Mouse (Mus musculus) embryonic facial prominence, embryonic 11.5 days (tissue): Measurements from ENCODE around the gene Camta1. TPM values are rescaled to one million over a fixed set of nuclear protein-coding genes. Genes with fewer than 3 reads are reported as not detected.

Experiments
- ATAC-seq: fragments of 200-750 bp; cut with Nextera tagmentation; replicated peaks from 2 replicates; pipeline ENCODE4 v1.8.0; 2017; ENCODE audit warnings: low read depth; ENCODE audit not compliant: insufficient number of reproducible peaks, low FRiP score, low TSS enrichment
- DNase-seq: peaks from one replicate; pipeline ENCODE4 v3.0.0-alpha.2; 2015; ENCODE audit warnings: low spot score
- H3K27ac ChIP-seq: fragments of 300-500 bp; sonication (generic); replicated peaks from 2 replicates; pipeline ENCODE4 v1.5.1; 2014; ENCODE audit warnings: mild to moderate bottlenecking, low read depth, low read length, control low read depth
- H3K27me3 ChIP-seq: fragments of 300-500 bp; sonication (generic); 2 replicates; pipeline ENCODE4 v1.6.1; 2014; ENCODE audit warnings: mild to moderate bottlenecking, low read length, moderate library complexity, mixed read lengths; ENCODE audit not compliant: control insufficient read depth, insufficient read depth
- H3K36me3 ChIP-seq: fragments of 300-500 bp; sonication (generic); replicated peaks from 2 replicates; pipeline ENCODE4 v1.6.1; 2014; ENCODE audit warnings: low read depth, mild to moderate bottlenecking, low read length, moderate library complexity, mixed read lengths; ENCODE audit not compliant: control insufficient read depth, insufficient read depth
- H3K4me1 ChIP-seq: fragments of 300-500 bp; sonication (generic); 2 replicates; pipeline ENCODE4 v1.6.1; 2014; ENCODE audit warnings: low read length, mixed read lengths; ENCODE audit not compliant: control insufficient read depth, insufficient read depth
- H3K4me2 ChIP-seq: fragments of 300-500 bp; sonication (generic); 2 replicates; pipeline ENCODE4 v1.6.1; 2014; ENCODE audit warnings: low read depth, mild to moderate bottlenecking, control low read depth, low read length, moderate library complexity
- H3K4me3 ChIP-seq: fragments of 300-500 bp; sonication (generic); 2 replicates; pipeline ENCODE4 v1.5.1; 2014; ENCODE audit warnings: low read depth, low read length, control low read depth
- H3K9ac ChIP-seq: fragments of 300-500 bp; sonication (generic); replicated peaks from 2 replicates; pipeline ENCODE4 v1.6.1; 2014; ENCODE audit warnings: mild to moderate bottlenecking, control low read depth, low read length
- H3K9me3 ChIP-seq: fragments of 300-500 bp; sonication (generic); replicated peaks from 2 replicates; pipeline ENCODE4 v1.6.1; 2016; ENCODE audit warnings: mild to moderate bottlenecking, low read length, inconsistent platforms, mixed read lengths; ENCODE audit not compliant: control insufficient read depth
- WGBS: fragments of 180-500 bp; shearing (Covaris S2); extraction: QIAGEN DNeasy Blood & Tissue Kit; methylation state at CpG from one replicate; pipeline ENCODE4 v1.1.7; 2014; 5-methylcytosine and 5-hydroxymethylcytosine counted together
- polyA plus RNA-seq: library from polyadenylated mRNA; unstranded; fragments of >200 nt; fragmentation: Nextera tagmentation; extraction: Ambion mirVana; gene quantifications from 2 replicates; pipeline ENCODE4 v1.2.1, GENCODE M21; 2014

Camta1 gene
- polyA plus RNA-seq, 1 experiment from 2014 or later, result 130 TPM

DNA sequence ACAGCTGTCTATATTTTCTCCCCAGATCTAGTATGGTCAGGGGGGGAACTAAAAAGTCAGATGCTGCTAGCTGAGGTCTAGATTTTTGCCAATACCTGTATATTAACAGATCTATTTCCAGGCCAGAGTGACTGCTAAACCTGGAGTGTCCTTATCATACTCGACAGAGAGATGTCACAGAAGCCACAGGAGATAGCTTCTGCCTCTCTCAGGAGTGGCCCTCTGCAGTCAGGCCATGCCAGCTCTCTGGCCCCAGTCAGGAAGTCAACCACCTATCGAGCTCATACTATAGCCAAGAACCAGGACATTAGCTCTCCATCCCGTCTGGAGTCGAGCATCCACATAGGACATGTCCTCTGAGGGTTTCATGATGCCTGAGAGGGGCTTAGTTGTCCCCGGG, 88.7 kb downstream of the Camta1 start:
- no peak overlapping the region for H3K9ac ChIP-seq
- no peaks in the 10 kb centered on the region for H3K9me3 ChIP-seq
- no peaks in the 10 kb centered on the region for H3K27me3 ChIP-seq
- no peak for DNase-seq
- no peak overlapping the region for H3K4me3 ChIP-seq
- H3K36me3 ChIP-seq, result no peaks in the 10 kb centered on the region
- H3K27ac ChIP-seq, result no peak overlapping the region
- H3K4me1 ChIP-seq, result no peaks in the 10 kb centered on the region
- ATAC-seq, result no peak
- 83% methylated on average over 5 of the region's 5 CpGs for WGBS
- H3K4me2 ChIP-seq, result no peak overlapping the region

DNA sequence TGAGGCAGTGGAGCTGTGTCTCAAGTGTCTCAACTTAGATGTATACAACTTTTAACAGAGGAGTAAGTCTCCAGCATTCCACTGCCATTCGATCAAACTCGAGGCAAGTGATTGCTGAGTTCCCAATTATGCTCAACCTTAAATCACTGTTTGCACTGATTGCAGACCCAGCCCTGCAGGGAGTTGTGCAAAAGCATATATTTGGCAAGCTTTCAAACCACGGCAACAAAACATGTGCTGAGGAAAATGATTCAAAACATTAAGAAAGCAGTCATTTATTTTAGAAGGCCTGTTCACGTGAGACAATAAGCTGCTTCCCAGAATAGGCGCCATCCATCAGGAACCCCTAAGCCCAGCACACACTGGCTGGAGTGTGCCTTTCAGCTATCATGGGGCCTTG, 91.0 kb downstream of the Camta1 start:
- no peaks in the 10 kb centered on the region for H3K27me3 ChIP-seq
- WGBS, result 88% methylated on average over 5 of the region's 5 CpGs
- DNase-seq, result no peak
- ATAC-seq, result no peak
- no peak overlapping the region for H3K4me3 ChIP-seq
- no peaks in the 10 kb centered on the region for H3K36me3 ChIP-seq
- no peak overlapping the region for H3K4me2 ChIP-seq
- no peaks in the 10 kb centered on the region for H3K4me1 ChIP-seq
- H3K27ac ChIP-seq, result no peak overlapping the region
- no peaks in the 10 kb centered on the region for H3K9me3 ChIP-seq
- H3K9ac ChIP-seq, result no peak overlapping the region

DNA sequence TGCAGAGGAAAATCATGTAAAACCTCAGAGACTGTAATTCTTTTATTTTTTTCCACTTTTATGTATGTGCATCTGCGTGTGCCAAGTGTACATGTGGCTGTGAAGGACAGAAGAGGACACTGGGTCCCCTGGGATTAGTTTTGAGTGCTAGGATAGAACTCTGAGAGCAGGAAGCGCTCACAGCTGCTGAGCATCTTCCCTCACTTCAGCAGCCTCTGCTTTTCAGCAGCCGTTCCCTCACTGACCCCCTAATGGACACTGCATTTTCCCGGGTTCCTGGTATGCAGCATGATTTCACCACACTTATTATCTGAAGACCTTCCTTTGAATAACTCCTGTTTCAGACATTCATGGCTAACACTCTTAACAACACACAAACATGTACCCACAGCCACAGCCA, 93.9 kb downstream of the Camta1 start:
- Histone ChIP-seq H3K9me3 (no peaks in the 10 kb centered on the region), H3K4me3 (no peak overlapping the region), H3K36me3 (no peaks in the 10 kb centered on the region), H3K4me1 (no peaks in the 10 kb centered on the region), H3K27me3 (no peaks in the 10 kb centered on the region), H3K27ac (no peak overlapping the region), H3K4me2 (no peak overlapping the region), H3K9ac (no peak overlapping the region)
- DNase-seq (no peak), ATAC-seq (no peak)
- WGBS, result 90% methylated on average over 4 of the region's 4 CpGs

DNA sequence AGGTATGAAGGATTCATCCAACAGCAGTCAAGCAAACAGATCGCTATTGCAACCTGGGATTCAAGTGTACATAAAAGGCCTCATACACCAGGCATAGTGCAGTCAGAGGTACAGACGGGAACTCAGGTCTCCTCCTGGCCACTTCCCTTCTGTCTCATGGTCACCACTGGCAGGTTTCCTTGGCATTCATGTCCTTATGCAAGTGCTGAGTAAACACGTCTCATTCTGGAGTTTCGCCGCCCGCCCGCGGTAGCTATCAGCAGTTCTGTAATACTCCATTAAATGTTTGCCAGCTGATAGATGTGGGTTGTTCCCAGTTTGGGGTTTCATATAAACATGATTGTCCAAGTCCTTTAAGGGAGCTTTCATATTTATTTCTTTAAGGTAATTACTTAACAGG, 94.3 kb downstream of the Camta1 start:
- Histone ChIP-seq H3K36me3 (no peaks in the 10 kb centered on the region), H3K9ac (no peak overlapping the region), H3K9me3 (no peaks in the 10 kb centered on the region), H3K4me3 (no peak overlapping the region), H3K4me1 (no peaks in the 10 kb centered on the region), H3K27me3 (no peaks in the 10 kb centered on the region), H3K27ac (no peak overlapping the region), H3K4me2 (no peak overlapping the region)
- DNase-seq (no peak), ATAC-seq (no peak)
- WGBS, result 96% methylated on average over 8 of the region's 8 CpGs

DNA sequence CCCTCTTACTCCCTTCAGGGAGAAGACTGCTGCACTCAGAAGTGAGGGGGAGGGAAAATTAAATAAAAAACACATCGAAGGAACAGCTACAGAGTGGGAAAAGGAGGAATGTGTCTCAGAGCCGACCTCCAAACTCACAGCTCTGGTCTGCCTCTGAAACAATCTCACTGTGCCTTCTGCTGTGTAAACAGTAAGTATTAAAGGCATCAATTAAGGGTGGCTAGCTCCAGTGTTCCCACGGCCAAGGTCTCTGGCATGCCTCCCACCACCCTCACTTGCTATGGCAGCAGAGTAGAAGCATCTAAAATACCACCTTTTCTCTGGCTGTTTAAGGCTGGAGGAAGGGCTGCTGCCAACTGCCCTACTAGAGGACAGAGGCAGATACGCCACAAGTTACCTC, 96.3 kb downstream of the Camta1 start:
- Histone ChIP-seq H3K36me3 (no peaks in the 10 kb centered on the region), H3K27ac (no peak overlapping the region), H3K27me3 (no peaks in the 10 kb centered on the region), H3K4me2 (no peak overlapping the region), H3K4me3 (no peak overlapping the region), H3K4me1 (no peaks in the 10 kb centered on the region), H3K9me3 (no peaks in the 10 kb centered on the region), H3K9ac (no peak overlapping the region)
- no peak for ATAC-seq
- 61% methylated on average over 4 of the region's 4 CpGs for WGBS
- DNase-seq, result no peak

DNA sequence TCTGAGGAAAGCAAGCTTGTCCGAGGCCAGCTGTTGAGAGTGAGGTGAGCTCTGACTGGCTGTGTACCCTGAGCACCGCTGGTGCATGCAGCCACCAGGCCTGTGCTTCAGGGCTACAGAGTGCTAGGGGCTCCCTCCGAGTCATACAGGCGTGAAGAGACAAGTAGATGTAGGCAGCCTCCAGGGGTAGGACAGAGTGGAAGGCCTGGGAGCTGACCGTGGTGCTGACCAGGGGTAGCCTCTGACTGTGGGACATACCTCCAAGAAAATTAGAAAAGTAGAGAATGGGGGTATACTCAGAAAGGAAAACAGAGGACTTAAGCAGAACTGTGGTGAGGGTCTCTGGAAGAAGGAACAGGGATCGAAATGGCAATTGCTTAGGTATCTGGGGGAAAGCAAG, 97.7 kb downstream of the Camta1 start:
- H3K9me3 ChIP-seq, result no peaks in the 10 kb centered on the region
- 39% methylated on average over 6 of the region's 6 CpGs for WGBS
- peak; percentile 81 for DNase-seq
- no peaks in the 10 kb centered on the region for H3K4me1 ChIP-seq
- no peaks in the 10 kb centered on the region for H3K27me3 ChIP-seq
- H3K27ac ChIP-seq, result no peak overlapping the region
- no peak overlapping the region for H3K9ac ChIP-seq
- H3K4me3 ChIP-seq, result no peak overlapping the region
- no peaks in the 10 kb centered on the region for H3K36me3 ChIP-seq
- H3K4me2 ChIP-seq, result no peak overlapping the region
- no peak for ATAC-seq

DNA sequence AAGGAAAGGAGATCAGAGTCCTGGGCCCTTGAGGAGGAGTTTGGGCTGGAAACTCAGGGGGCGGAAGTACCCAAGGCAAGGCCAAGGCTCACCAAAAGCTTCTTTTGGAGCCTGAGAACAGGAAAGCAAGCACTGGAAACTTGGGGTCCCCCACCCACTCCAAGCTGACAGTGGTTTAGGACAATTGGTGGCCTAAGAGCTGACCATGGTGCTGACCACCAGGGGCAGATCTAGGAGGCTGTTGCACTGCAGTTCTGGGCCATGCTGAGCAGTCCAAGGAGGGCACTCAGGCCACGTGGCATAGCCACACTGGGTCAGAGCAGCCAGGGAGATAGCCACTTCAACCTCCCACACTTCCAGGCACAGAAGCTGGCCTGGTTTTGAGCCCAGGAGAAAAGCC, 102.6 kb downstream of the Camta1 start:
- H3K27ac ChIP-seq, result no peak overlapping the region
- no peak overlapping the region for H3K9ac ChIP-seq
- no peak overlapping the region for H3K4me3 ChIP-seq
- H3K9me3 ChIP-seq, result no peaks in the 10 kb centered on the region
- H3K27me3 ChIP-seq, result no peaks in the 10 kb centered on the region
- DNase-seq, result peak; percentile 42
- no peaks in the 10 kb centered on the region for H3K36me3 ChIP-seq
- no peaks in the 10 kb centered on the region for H3K4me1 ChIP-seq
- 62% methylated on average over 2 of the region's 2 CpGs for WGBS
- no peak overlapping the region for H3K4me2 ChIP-seq
- ATAC-seq, result no peak

DNA sequence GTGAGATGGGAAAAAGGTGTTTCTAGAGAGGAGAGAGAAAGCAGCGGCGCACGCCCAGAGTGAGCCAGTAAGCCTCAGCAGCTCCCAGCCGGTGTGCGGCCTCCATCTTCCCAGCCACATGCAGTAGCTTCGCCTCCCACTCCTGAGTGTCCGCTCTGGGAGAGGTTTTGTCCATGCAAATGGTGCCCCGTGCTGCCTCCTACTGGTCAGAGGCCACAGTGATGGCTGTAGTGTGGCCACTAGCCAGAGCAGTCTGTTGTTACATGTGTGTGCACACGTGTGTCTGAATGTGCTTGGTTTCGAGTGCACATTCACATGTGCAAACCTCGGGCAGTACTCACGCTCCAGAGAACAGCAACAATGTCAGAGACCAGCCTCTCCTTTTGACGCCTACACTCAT, 103.3 kb downstream of the Camta1 start:
- no peaks in the 10 kb centered on the region for H3K36me3 ChIP-seq
- ATAC-seq (no peak), DNase-seq (no peak)
- H3K4me1 ChIP-seq, result no peaks in the 10 kb centered on the region
- no peaks in the 10 kb centered on the region for H3K9me3 ChIP-seq
- 92% methylated on average over 13 of the region's 13 CpGs for WGBS
- H3K27me3 ChIP-seq, result no peaks in the 10 kb centered on the region
- H3K27ac ChIP-seq, result no peak overlapping the region
- H3K9ac ChIP-seq, result no peak overlapping the region
- H3K4me3 ChIP-seq, result no peak overlapping the region
- no peak overlapping the region for H3K4me2 ChIP-seq

DNA sequence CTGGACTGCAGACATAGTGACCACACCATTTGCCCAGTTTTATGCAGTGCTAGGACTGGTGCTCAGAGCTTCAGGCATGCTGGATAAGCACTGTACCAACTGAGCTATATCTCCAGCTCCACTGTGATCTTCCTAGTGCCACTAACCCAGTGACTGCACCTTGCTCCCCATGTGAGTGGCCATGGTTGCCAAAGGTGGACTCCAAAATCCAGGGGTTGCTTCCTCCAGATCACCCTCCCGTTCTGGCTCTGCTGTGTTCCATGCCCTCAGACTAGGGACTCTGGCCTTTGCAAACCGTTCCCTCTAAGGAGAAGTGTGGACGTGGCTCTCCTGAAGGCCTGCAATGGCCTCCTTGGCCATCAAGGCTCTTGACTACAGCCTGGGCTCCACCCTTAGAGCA, 104.4 kb downstream of the Camta1 start:
- H3K27ac ChIP-seq, result no peak overlapping the region
- WGBS, result 92% methylated on average over 3 of the region's 3 CpGs
- no peak overlapping the region for H3K9ac ChIP-seq
- H3K4me1 ChIP-seq, result no peaks in the 10 kb centered on the region
- no peak overlapping the region for H3K4me3 ChIP-seq
- DNase-seq (no peak), ATAC-seq (no peak)
- H3K36me3 ChIP-seq, result no peaks in the 10 kb centered on the region
- no peak overlapping the region for H3K4me2 ChIP-seq
- no peaks in the 10 kb centered on the region for H3K27me3 ChIP-seq
- no peaks in the 10 kb centered on the region for H3K9me3 ChIP-seq
